9 mouse cellular contexts compared by ENCODE assay signal in genomic region chr3:96601251-96601787, GRCm38 (mm10). TPM values are rescaled to one million over a fixed set of nuclear protein-coding genes. Genes with fewer than 3 reads are reported as not detected.
A peak's percentile ranks its signal among the peaks of the same experiment; 100 is the strongest.
DNase-seq lines count a peak whose midpoint lies in the region; ATAC-seq and TF ChIP-seq lines count a peak whose summit lies in the region.
"Had no signal": no experiment of that assay in that cellular context is flagged by ENCODE, and none has a peak within 500 bp of the region (broad histone marks: within the 10 kb centered on the region; RNA-seq: fewer than 3 reads in every experiment).

No protein-coding gene starts in this region.

- no peak for DNase-seq in CH12.LX (ENCODE audit: extremely low read depth)
- peak; percentile 88 for DNase-seq in adrenal gland, adult 2 months
- DNase-seq in kidney, postnatal 14 days: peak; percentile 87
- peak; percentile 89 for DNase-seq in lung, embryonic 14.5 days
- peak; percentile 58 to 67 for DNase-seq in right cerebral cortex, adult 2 months (ENCODE audit: low spot score in 2 of 2)
- DNase-seq in thymus, postnatal 0 days (ENCODE audit: low spot score): no peak

- TF ChIP-seq CTCF in CH12.LX (conservative IDR thresholded peaks at IDR 0.05 in 1 of 2, IDR thresholded peaks at IDR 0.05 in 1 of 2; ENCODE audit: low read depth in 2 of 2, low read length in 2 of 2): no peak
- TF ChIP-seq CTCF in lung, embryonic 14.5 days (IDR thresholded peaks at IDR 0.05; ENCODE audit: low read depth): 0 out of 2 replicates have a peak, but pooled peaks have one; percentile 4

- dilution Hi-C loops in CH12.LX (cut with MboI; ENCODE audit: extremely low pct_ligation_motif_present, extremely low pct_unique_long_range_greater_than_20kb, low sequenced_read_pairs): no loop called here

- in situ Hi-C loops in CH12.LX (cut with MboI; ENCODE audit: low pct_ligation_motif_present, low pct_unique_long_range_greater_than_20kb, low sequenced_read_pairs): no loop called here

- H3K4me1 ChIP-seq in CH12.LX (ENCODE audit: control insufficient read depth in 1 of 2, insufficient read depth in 2 of 2): peaks cover 4 to 20% of the 10 kb centered on the region in 2 experiments; a peak in 2 of 4 replicates
- H3K4me1 ChIP-seq in embryonic facial prominence, embryonic 15.5 days: peaks cover 60% of the 10 kb centered on the region
- peaks cover 64% of the 10 kb centered on the region for H3K4me1 ChIP-seq in heart, embryonic 15.5 days (replicated peaks)
- H3K4me1 ChIP-seq in lung, embryonic 14.5 days (ENCODE audit: insufficient read depth): peaks cover 4% of the 10 kb centered on the region; the same call in 1 of the 2 replicates

- H3K4me2 ChIP-seq in CH12.LX (ENCODE audit: insufficient read depth, low read depth, poor library complexity, severe bottlenecking): peak overlapping the region; percentile 83
- H3K4me2 ChIP-seq in embryonic facial prominence, embryonic 15.5 days (replicated peaks): peak overlapping the region; percentile 55
- peak overlapping the region; percentile 64 for H3K4me2 ChIP-seq in heart, embryonic 15.5 days
- peak overlapping the region; percentile 67 for H3K4me2 ChIP-seq in lung, embryonic 14.5 days

- no peaks in the 10 kb centered on the region for H3K27me3 ChIP-seq in CH12.LX (replicated peaks)
- H3K27me3 ChIP-seq in embryonic facial prominence, embryonic 15.5 days: peaks cover 7% of the 10 kb centered on the region
- H3K27me3 ChIP-seq in heart, embryonic 15.5 days: no peaks in the 10 kb centered on the region
- peaks cover 26% of the 10 kb centered on the region for H3K27me3 ChIP-seq in lung, embryonic 14.5 days (ENCODE audit: insufficient read depth, low read length)

- WGBS in embryonic facial prominence, embryonic 15.5 days: under 1% methylated on average over 35 of the region's 40 CpGs
- WGBS in heart, embryonic 15.5 days: under 1% methylated on average over 40 of the region's 40 CpGs
- WGBS in lung, embryonic 14.5 days: under 1% methylated on average over 40 of the region's 40 CpGs

- H3K9ac ChIP-seq in CH12.LX (ENCODE audit: insufficient read depth, low read depth): peak overlapping the region; percentile 71
- peak overlapping the region; percentile 70 for H3K9ac ChIP-seq in embryonic facial prominence, embryonic 15.5 days
- H3K9ac ChIP-seq in heart, embryonic 15.5 days: peak overlapping the region; percentile 76
- H3K9ac ChIP-seq in lung, embryonic 14.5 days: peak overlapping the region; percentile 82

- no peak for TF ChIP-seq RAD21 in CH12.LX (IDR thresholded peaks at IDR 0.05; ENCODE audit: low read depth, low read length)

- ATAC-seq in embryonic facial prominence, embryonic 15.5 days (ENCODE audit: insufficient number of reproducible peaks, low FRiP score, low TSS enrichment, low read depth): peak; percentile 69
- ATAC-seq in heart, embryonic 15.5 days (replicated peaks; ENCODE audit: insufficient number of reproducible peaks, insufficient read depth, low FRiP score, low read depth): peak; percentile 80
- peak; percentile 66 for ATAC-seq in lung, embryonic 14.5 days (ENCODE audit: insufficient read depth)

- H3K36me3 ChIP-seq in CH12.LX (replicated peaks in 1 of 2; ENCODE audit: control insufficient read depth in 1 of 2, insufficient read depth in 1 of 2, low read length in 1 of 2): peaks cover 0 to 19% of the 10 kb centered on the region in 2 experiments
- 0 out of 2 replicates have a peak, but pooled peaks cover 4% of the 10 kb centered on the region for H3K36me3 ChIP-seq in embryonic facial prominence, embryonic 15.5 days
- no peaks in the 10 kb centered on the region for H3K36me3 ChIP-seq in heart, embryonic 15.5 days
- H3K36me3 ChIP-seq in lung, embryonic 14.5 days (ENCODE audit: insufficient read depth): no peaks in the 10 kb centered on the region

- peaks cover 14% of the 10 kb centered on the region for H3K9me3 ChIP-seq in CH12.LX (replicated peaks; ENCODE audit: low read length)
- no peaks in the 10 kb centered on the region for H3K9me3 ChIP-seq in embryonic facial prominence, embryonic 15.5 days (replicated peaks)
- no peaks in the 10 kb centered on the region for H3K9me3 ChIP-seq in heart, embryonic 15.5 days (replicated peaks)
- no peaks in the 10 kb centered on the region for H3K9me3 ChIP-seq in lung, embryonic 14.5 days (ENCODE audit: low read depth, low read length)

- H3K4me3 ChIP-seq in CH12.LX (replicated peaks in 1 of 3; ENCODE audit: low read depth in 2 of 3, low read length in 2 of 3, poor library complexity in 1 of 3): peak overlapping the region; percentile 60 to 61 (median 61)
- H3K4me3 ChIP-seq in embryonic facial prominence, embryonic 15.5 days (replicated peaks): peak overlapping the region; percentile 75
- H3K4me3 ChIP-seq in heart, embryonic 15.5 days: peak overlapping the region; percentile 71
- peak overlapping the region; percentile 67 for H3K4me3 ChIP-seq in lung, embryonic 14.5 days (ENCODE audit: low read depth, low read length)

- H3K79me2 ChIP-seq in CH12.LX (replicated peaks; ENCODE audit: control insufficient read depth, extremely low read depth, insufficient read depth, poor library complexity, severe bottlenecking): no peaks in the 10 kb centered on the region

- TF ChIP-seq EP300 in CH12.LX (IDR thresholded peaks at IDR 0.05; ENCODE audit: low read length): no peak

- no peak for TF ChIP-seq POLR2A in CH12.LX (IDR thresholded peaks at IDR 0.05; ENCODE audit: low read depth, low read length)

- H3K27ac ChIP-seq in CH12.LX (ENCODE audit: insufficient read depth, low read depth): no peak overlapping the region
- peak overlapping the region; percentile 97 for H3K27ac ChIP-seq in embryonic facial prominence, embryonic 15.5 days (replicated peaks)
- peak overlapping the region; percentile 97 for H3K27ac ChIP-seq in heart, embryonic 15.5 days
- peak overlapping the region; percentile 97 for H3K27ac ChIP-seq in lung, embryonic 14.5 days (ENCODE audit: low read depth)

TF ChIP-seq in CH12.LX, 34 proteins besides CTCF, POLR2A, EP300 and RAD21 (continues in another document):
- peak; percentile 71 for TF ChIP-seq NRF1 (IDR thresholded peaks at IDR 0.05; ENCODE audit: low read depth, low read length)
- no peak for TF ChIP-seq JUND (conservative IDR thresholded peaks at IDR 0.05; ENCODE audit: low read depth, low read length)

RNA-seq across cellular contexts. Expression of gene Lix1l, which starts 0.4 kb away (rescaled TPM):
- total RNA-seq in CH12.LX (2012; rRNA removed): 2.9 and 4.5 TPM in 2 replicates
- total RNA-seq in CH12.LX (2014; rRNA removed): 3.7 and 4.6 TPM in 2 replicates
- polyA plus RNA-seq in CH12.LX (2012; ENCODE audit: insufficient read length, low read depth): 4.0 and 4.7 TPM in 2 replicates
- 10 to 100 TPM; 31.2 to 46.4 TPM for total RNA-seq in adrenal gland, adult 2 months (2021)
- polyA plus RNA-seq in adrenal gland, adult 2 months (2012; rRNA removed): 17.6 and 21.1 TPM in 2 replicates
- 8.7 and 10.1 TPM in 2 replicates for polyA plus RNA-seq in embryonic facial prominence, embryonic 15.5 days (2015; fragmentation: Nextera tagmentation; extraction: Ambion mirVana)
- polyA plus RNA-seq in heart, embryonic 15.5 days (2015; fragmentation: Nextera tagmentation; extraction: Ambion mirVana): 5.3 and 5.5 TPM in 2 replicates
- polyA plus RNA-seq in lung, embryonic 14.5 days (2014; fragmentation: Nextera tagmentation; extraction: Ambion mirVana): 7.9 and 8.3 TPM in 2 replicates
- polyA plus RNA-seq in thymus, postnatal 0 days (2015; fragmentation: Nextera tagmentation; extraction: Ambion mirVana): 1.7 TPM in 2 replicates

RNA-seq across cellular contexts. Expression of gene Ankrd34a, which starts 4.9 kb away (rescaled TPM):
- total RNA-seq in CH12.LX (2012; rRNA removed): 0.04 TPM in 2 replicates
- total RNA-seq in CH12.LX (2014; rRNA removed): not detected in 2 replicates
- polyA plus RNA-seq in CH12.LX (2012; ENCODE audit: insufficient read length, low read depth): 0.11 TPM in 1 of 2 replicates, not detected in the other
- total RNA-seq in adrenal gland, adult 2 months (2021): 1 to 10 TPM in 1 of 2 experiments, under 1 TPM in 1; 0.75 to 2.3 TPM
- polyA plus RNA-seq in adrenal gland, adult 2 months (2012; rRNA removed): 1.8 and 2.0 TPM in 2 replicates
- 2.2 and 3.0 TPM in 2 replicates for polyA plus RNA-seq in embryonic facial prominence, embryonic 15.5 days (2015; fragmentation: Nextera tagmentation; extraction: Ambion mirVana)
- polyA plus RNA-seq in heart, embryonic 15.5 days (2015; fragmentation: Nextera tagmentation; extraction: Ambion mirVana): 6.7 TPM in 2 replicates
- polyA plus RNA-seq in lung, embryonic 14.5 days (2014; fragmentation: Nextera tagmentation; extraction: Ambion mirVana): 2.0 and 2.5 TPM in 2 replicates
- 0.07 and 0.09 TPM in 2 replicates for polyA plus RNA-seq in thymus, postnatal 0 days (2015; fragmentation: Nextera tagmentation; extraction: Ambion mirVana)

RNA-seq across cellular contexts. Expression of gene Polr3gl, which starts 7.3 kb away (rescaled TPM):
- total RNA-seq in CH12.LX (2012; rRNA removed): 10.4 and 13.7 TPM in 2 replicates
- 15.7 and 16.6 TPM in 2 replicates for total RNA-seq in CH12.LX (2014; rRNA removed)
- polyA plus RNA-seq in CH12.LX (2012; ENCODE audit: insufficient read length, low read depth): 18.8 and 28.4 TPM in 2 replicates
- 10 to 100 TPM; 32.5 to 38.5 TPM for total RNA-seq in adrenal gland, adult 2 months (2021)
- 19.9 and 21.4 TPM in 2 replicates for polyA plus RNA-seq in adrenal gland, adult 2 months (2012; rRNA removed)
- polyA plus RNA-seq in embryonic facial prominence, embryonic 15.5 days (2015; fragmentation: Nextera tagmentation; extraction: Ambion mirVana): 43.6 and 48.5 TPM in 2 replicates
- polyA plus RNA-seq in heart, embryonic 15.5 days (2015; fragmentation: Nextera tagmentation; extraction: Ambion mirVana): 34.8 and 38.3 TPM in 2 replicates
- polyA plus RNA-seq in lung, embryonic 14.5 days (2014; fragmentation: Nextera tagmentation; extraction: Ambion mirVana): 17.8 and 22.9 TPM in 2 replicates
- 25.8 and 28.8 TPM in 2 replicates for polyA plus RNA-seq in thymus, postnatal 0 days (2015; fragmentation: Nextera tagmentation; extraction: Ambion mirVana)

RNA-seq across cellular contexts. Expression of gene Gm16253, which starts 24.5 kb away (rescaled TPM):
- total RNA-seq in CH12.LX (2012; rRNA removed) (0.38 and 0.72 TPM in 2 replicates), CH12.LX (2014; rRNA removed) (not detected in 2 replicates)
- polyA plus RNA-seq in CH12.LX (2012; ENCODE audit: insufficient read length, low read depth): 0.46 TPM in 1 of 2 replicates, not detected in the other
- total RNA-seq in adrenal gland, adult 2 months (2021): not detected
- polyA plus RNA-seq in adrenal gland, adult 2 months (2012; rRNA removed): not detected in 2 replicates
- 1.5 and 2.0 TPM in 2 replicates for polyA plus RNA-seq in embryonic facial prominence, embryonic 15.5 days (2015; fragmentation: Nextera tagmentation; extraction: Ambion mirVana)
- 1.3 and 1.6 TPM in 2 replicates for polyA plus RNA-seq in heart, embryonic 15.5 days (2015; fragmentation: Nextera tagmentation; extraction: Ambion mirVana)
- polyA plus RNA-seq in lung, embryonic 14.5 days (2014; fragmentation: Nextera tagmentation; extraction: Ambion mirVana): 0.89 and 1.2 TPM in 2 replicates
- 0.42 and 0.46 TPM in 2 replicates for polyA plus RNA-seq in thymus, postnatal 0 days (2015; fragmentation: Nextera tagmentation; extraction: Ambion mirVana)
- polyA plus RNA-seq: gonadal fat pad, adult 2 months had no signal

RNA-seq across cellular contexts. Expression of gene Rbm8a, which starts 28.4 kb away (rescaled TPM):
- total RNA-seq in CH12.LX (2012; rRNA removed) (80.3 and 114 TPM in 2 replicates), CH12.LX (2014; rRNA removed) (50.2 and 59.7 TPM in 2 replicates)
- polyA plus RNA-seq in CH12.LX (2012; ENCODE audit: insufficient read length, low read depth): 187 and 377 TPM in 2 replicates
- total RNA-seq in adrenal gland, adult 2 months (2021): 10 to 100 TPM; 69.2 to 85.3 TPM
- 1.3 and 2.3 TPM in 2 replicates for polyA plus RNA-seq in adrenal gland, adult 2 months (2012; rRNA removed)
- 119 and 121 TPM in 2 replicates for polyA plus RNA-seq in embryonic facial prominence, embryonic 15.5 days (2015; fragmentation: Nextera tagmentation; extraction: Ambion mirVana)
- 73.9 and 78.7 TPM in 2 replicates for polyA plus RNA-seq in heart, embryonic 15.5 days (2015; fragmentation: Nextera tagmentation; extraction: Ambion mirVana)
- polyA plus RNA-seq in lung, embryonic 14.5 days (2014; fragmentation: Nextera tagmentation; extraction: Ambion mirVana): 163 TPM in 2 replicates
- polyA plus RNA-seq in thymus, postnatal 0 days (2015; fragmentation: Nextera tagmentation; extraction: Ambion mirVana): 146 and 155 TPM in 2 replicates

Comparison
In these comparisons a context has a peak if more than half of its experiments do, and no peak if none do; other contexts are left out.
1. DNase-seq: peak in adrenal gland, adult 2 months (single experiment), kidney, postnatal 14 days (single experiment), lung, embryonic 14.5 days (single experiment) and right cerebral cortex, adult 2 months (2 of 2); none in CH12.LX (single experiment) and thymus, postnatal 0 days (single experiment).
2. Peak in every context shown above with its lines, with median percentiles within 50 percentile points of each other: H3K4me2 ChIP-seq, H3K4me3 ChIP-seq, H3K9ac ChIP-seq and ATAC-seq.